ENCODE assay signal across 10 mouse cellular contexts in the genomic region with DNA sequence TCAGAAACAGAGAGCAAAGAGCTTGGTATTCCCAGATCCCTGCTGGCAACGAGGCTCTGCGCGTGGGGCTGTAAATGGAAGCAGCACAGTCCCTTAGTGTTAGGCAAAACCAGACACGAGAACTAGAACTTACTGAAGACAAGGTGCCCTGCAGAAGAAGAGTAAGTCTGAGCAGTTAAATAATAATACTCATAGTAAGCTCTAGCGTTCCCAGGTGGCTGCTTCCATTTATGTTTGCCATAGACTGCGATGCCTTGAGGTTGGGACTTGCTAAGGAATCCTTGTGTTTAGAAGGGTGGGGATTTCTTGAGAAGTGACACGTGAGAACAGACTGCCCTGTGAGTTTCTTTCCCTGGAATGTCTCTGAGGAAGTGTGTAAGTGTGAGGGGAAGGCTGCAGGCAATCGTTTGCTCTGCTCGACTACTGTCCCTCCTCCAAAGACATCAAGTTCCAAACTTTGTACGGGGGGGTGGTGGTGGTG. TPM values are rescaled to one million over a fixed set of nuclear protein-coding genes. Genes with fewer than 3 reads are reported as not detected.
DNase-seq lines count a peak whose midpoint lies in the region; ATAC-seq and TF ChIP-seq lines count a peak whose summit lies in the region.
"Had no signal": no experiment of that assay in that cellular context is flagged by ENCODE, and none has a peak within 500 bp of the region (broad histone marks: within the 10 kb centered on the region; RNA-seq: fewer than 3 reads in every experiment).

No protein-coding gene starts in this region.

- no peak overlapping the region for H3K4me2 ChIP-seq in midbrain, embryonic 13.5 days (replicated peaks)
- H3K4me2 ChIP-seq in hindbrain, embryonic 12.5 days (replicated peaks) = peak overlapping the region; percentile 46
- H3K4me2 ChIP-seq in limb, embryonic 13.5 days (replicated peaks) = peak overlapping the region; percentile 74

- no peaks in the 10 kb centered on the region for H3K27me3 ChIP-seq in midbrain, embryonic 13.5 days
- H3K27me3 ChIP-seq in midbrain, embryonic 10.5 days (ENCODE audit: low read depth, poor library complexity, severe bottlenecking) = no peaks in the 10 kb centered on the region; the same call in 1 of the 2 replicates
- H3K27me3 ChIP-seq in hindbrain, embryonic 12.5 days = no peaks in the 10 kb centered on the region
- H3K27me3 ChIP-seq in limb, embryonic 13.5 days = no peaks in the 10 kb centered on the region
- H3K27me3 ChIP-seq in small intestine, adult 2 months (ENCODE audit: control insufficient read depth, insufficient read depth, low read length) = no peaks in the 10 kb centered on the region

- TF ChIP-seq CTCF in small intestine, adult 2 months (IDR thresholded peaks at IDR 0.05; ENCODE audit: extremely low read depth, insufficient read length, insufficient replicate concordance, low read depth, low read length) = no peak

- no peak for TF ChIP-seq POLR2A in small intestine, adult 2 months (IDR thresholded peaks at IDR 0.05; ENCODE audit: low read depth, low read length)

- ATAC-seq in midbrain, embryonic 13.5 days = no peak
- no peak for ATAC-seq in hindbrain, embryonic 12.5 days (ENCODE audit: low FRiP score)
- no peak for ATAC-seq in limb, embryonic 13.5 days (ENCODE audit: low FRiP score, low read depth)
- no peak for ATAC-seq in megakaryocyte-erythroid progenitor cell, adult 5-6 weeks (replicated peaks; ENCODE audit: low FRiP score, low TSS enrichment, poor library complexity, severe bottlenecking)

- H3K4me1 ChIP-seq in midbrain, embryonic 13.5 days (replicated peaks) = peaks cover 12% of the 10 kb centered on the region
- peaks cover 26% of the 10 kb centered on the region for H3K4me1 ChIP-seq in midbrain, embryonic 10.5 days
- H3K4me1 ChIP-seq in hindbrain, embryonic 12.5 days = peaks cover 10% of the 10 kb centered on the region
- peaks cover 73% of the 10 kb centered on the region for H3K4me1 ChIP-seq in limb, embryonic 13.5 days
- no peaks in the 10 kb centered on the region for H3K4me1 ChIP-seq in small intestine, adult 2 months (ENCODE audit: control insufficient read depth, insufficient read depth, insufficient read length, low read length)

- 0 out of 2 replicates have a peak overlapping the region, but pooled peaks have one; percentile 5 for H3K4me3 ChIP-seq in midbrain, embryonic 13.5 days (replicated peaks)
- no peak overlapping the region for H3K4me3 ChIP-seq in midbrain, embryonic 10.5 days
- H3K4me3 ChIP-seq in hindbrain, embryonic 12.5 days = peak overlapping the region; percentile 29
- peak overlapping the region; percentile 54 for H3K4me3 ChIP-seq in limb, embryonic 13.5 days
- H3K4me3 ChIP-seq in small intestine, adult 2 months (ENCODE audit: low read depth, low read length) = peak overlapping the region; percentile 29

- H3K9ac ChIP-seq in midbrain, embryonic 13.5 days (replicated peaks) = no peak overlapping the region
- H3K9ac ChIP-seq in hindbrain, embryonic 12.5 days = peak overlapping the region; percentile 18; the same call in 1 of the 2 replicates
- H3K9ac ChIP-seq in limb, embryonic 13.5 days = peak overlapping the region; percentile 76
- H3K9ac ChIP-seq: liver, embryonic 14.5 days had no signal

- no peaks in the 10 kb centered on the region for H3K9me3 ChIP-seq in midbrain, embryonic 13.5 days
- no peaks in the 10 kb centered on the region for H3K9me3 ChIP-seq in midbrain, embryonic 10.5 days (replicated peaks)
- H3K9me3 ChIP-seq in hindbrain, embryonic 12.5 days (replicated peaks) = no peaks in the 10 kb centered on the region
- H3K9me3 ChIP-seq in limb, embryonic 13.5 days = no peaks in the 10 kb centered on the region

- no peak overlapping the region for H3K27ac ChIP-seq in midbrain, embryonic 13.5 days
- H3K27ac ChIP-seq in midbrain, embryonic 10.5 days (replicated peaks) = no peak overlapping the region
- H3K27ac ChIP-seq in hindbrain, embryonic 12.5 days = peak overlapping the region; percentile 12; the same call in 1 of the 2 replicates
- peak overlapping the region; percentile 77 for H3K27ac ChIP-seq in limb, embryonic 13.5 days
- H3K27ac ChIP-seq in small intestine, adult 2 months (ENCODE audit: insufficient read depth, low read depth, low read length) = peak overlapping the region; percentile 27; the same call in 1 of the 2 replicates
- H3K27ac ChIP-seq: liver, embryonic 14.5 days had no signal

- WGBS in midbrain, embryonic 13.5 days = 71% methylated on average over 10 of the region's 10 CpGs
- 60% methylated on average over 10 of the region's 10 CpGs for WGBS in midbrain, embryonic 10.5 days
- WGBS in hindbrain, embryonic 12.5 days = 56% methylated on average over 10 of the region's 10 CpGs
- 19% methylated on average over 10 of the region's 10 CpGs for WGBS in limb, embryonic 13.5 days
- WGBS in small intestine, adult 2 months = 56% methylated on average over 10 of the region's 10 CpGs

- no peaks in the 10 kb centered on the region for H3K36me3 ChIP-seq in midbrain, embryonic 13.5 days
- H3K36me3 ChIP-seq in midbrain, embryonic 10.5 days = no peaks in the 10 kb centered on the region
- H3K36me3 ChIP-seq in hindbrain, embryonic 12.5 days = no peaks in the 10 kb centered on the region
- H3K36me3 ChIP-seq in limb, embryonic 13.5 days = no peaks in the 10 kb centered on the region
- H3K36me3 ChIP-seq in small intestine, adult 2 months (ENCODE audit: control insufficient read depth, insufficient read depth, low read length) = no peaks in the 10 kb centered on the region

- no peak for DNase-seq in midbrain, embryonic 10.5 days (ENCODE audit: low spot score)
- no peak for DNase-seq in urinary bladder, postnatal 25 days (ENCODE audit: low spot score)
- DNase-seq in cerebellum, adult 9-10 months = no peak
- DNase-seq: right cerebral cortex, postnatal 25 days had no signal

RNA-seq across cellular contexts. Expression of a gene that starts 1.4 kb away (rescaled TPM):
- polyA plus RNA-seq in midbrain, embryonic 13.5 days (2015; fragmentation: Nextera tagmentation; extraction: Ambion mirVana) = 78.9 and 83.7 TPM in 2 replicates
- 143 and 152 TPM in 2 replicates for polyA plus RNA-seq in midbrain, embryonic 10.5 days (2016; fragmentation: Nextera tagmentation; extraction: Ambion mirVana)
- polyA plus RNA-seq in hindbrain, embryonic 12.5 days (2016; fragmentation: Nextera tagmentation; extraction: Ambion mirVana) = 175 and 198 TPM in 2 replicates
- 326 and 328 TPM in 2 replicates for polyA plus RNA-seq in limb, embryonic 13.5 days (2015; fragmentation: Nextera tagmentation; extraction: Ambion mirVana)
- 4.2 and 5.6 TPM in 2 replicates for polyA plus RNA-seq in small intestine, adult 2 months (2012; rRNA removed)
- not detected in 2 replicates for total RNA-seq in megakaryocyte-erythroid progenitor cell, adult 5-6 weeks (2014; fragmentation: Nextera tagmentation)
- 1.1 TPM in 1 of 2 replicates, not detected in the other for total RNA-seq in megakaryocyte-erythroid progenitor cell, adult 5-6 weeks (2017)

Comparison
In these comparisons a context has a peak if more than half of its experiments do, and no peak if none do; other contexts are left out.
1. H3K27ac ChIP-seq: peak in hindbrain, embryonic 12.5 days (single experiment), limb, embryonic 13.5 days (single experiment) and small intestine, adult 2 months (single experiment); none in midbrain, embryonic 13.5 days (single experiment) and midbrain, embryonic 10.5 days (single experiment).
2. RNA of a gene that starts 1.4 kb away (polyA plus RNA-seq): 326 to 328 TPM in limb, embryonic 13.5 days, 175 to 198 TPM in hindbrain, embryonic 12.5 days, 143 to 152 TPM in midbrain, embryonic 10.5 days and 78.9 to 83.7 TPM in midbrain, embryonic 13.5 days; 4.2 to 5.6 TPM in small intestine, adult 2 months; every median in the first group is over 10 times any median in the second.